Mouse (Mus musculus): ENCODE data around the gene Klhl25.

DNA sequence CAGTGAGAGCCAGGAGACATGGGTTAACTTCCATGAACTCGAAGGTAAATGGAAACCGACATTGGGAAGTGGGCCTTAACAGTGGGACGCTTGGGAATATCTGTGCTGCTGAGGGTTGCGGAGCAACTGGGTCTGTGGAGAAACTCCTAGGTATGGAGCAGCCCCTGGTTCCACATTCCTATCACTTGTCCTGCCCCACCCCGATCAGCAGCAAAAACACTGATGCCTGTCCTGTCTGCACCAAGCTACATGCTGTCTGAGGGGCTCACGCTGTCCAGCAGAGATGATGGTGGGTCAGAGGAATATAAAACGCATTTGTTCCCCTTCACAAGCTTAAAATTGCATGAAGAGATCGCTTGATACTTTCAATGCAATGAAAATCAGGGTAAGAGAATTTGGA lies 32.1 kb downstream of the Klhl25 start:
- no peak for TF ChIP-seq CTCF (IDR thresholded peaks at IDR 0.05; ENCODE audit: low read depth)
- no peak for TF ChIP-seq EP300 (optimal IDR thresholded peaks at IDR 0.05)
